Mouse (Mus musculus): ENCODE results near the gene Syt14. TPM values are rescaled to one million over a fixed set of nuclear protein-coding genes. Genes with fewer than 3 reads are reported as not detected.

The Syt14 gene
- total and polyA plus RNA-seq, 2 experiments, result under 0.01 TPM; not detected in 1

DNA sequence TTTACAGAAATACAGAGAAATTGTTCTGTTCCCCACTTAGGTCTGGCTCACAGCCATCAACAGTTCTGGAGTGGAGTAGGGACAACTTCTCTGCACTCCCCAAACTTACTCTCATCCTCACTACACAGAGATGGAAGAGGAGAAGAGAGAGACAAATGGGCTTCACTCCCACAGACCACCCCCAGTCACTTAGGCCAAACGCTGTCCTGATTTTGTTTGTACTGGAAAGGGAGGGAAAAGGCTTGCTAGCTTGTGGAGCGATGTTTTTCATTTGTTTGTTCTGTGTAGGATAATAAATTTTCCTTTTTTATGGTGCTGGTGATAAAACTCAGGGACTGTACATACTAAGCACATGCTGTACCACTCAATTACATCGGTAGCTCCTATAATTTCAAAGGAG is 134.7 kb downstream of the Syt14 start:
- no peak overlapping the region for H3K4me3 ChIP-seq (ENCODE audit: insufficient read depth, low read depth, low read length)
- no peak overlapping the region for H3K9ac ChIP-seq (ENCODE audit: low read depth, low read length)
- H3K27me3 ChIP-seq (ENCODE audit: control insufficient read depth, insufficient read depth, low read length), result no peaks in the 10 kb centered on the region
- WGBS, result 78% methylated on average over 3 of the region's 3 CpGs
- no peaks in the 10 kb centered on the region for H3K79me2 ChIP-seq (ENCODE audit: control insufficient read depth, insufficient read depth, low read length)
- TF ChIP-seq POLR2A (IDR thresholded peaks at IDR 0.05; ENCODE audit: extremely low read depth, insufficient read depth, low read length) (no peak), CTCF (IDR thresholded peaks at IDR 0.05; ENCODE audit: low read depth, low read length) (no peak)
- H3K4me1 ChIP-seq (ENCODE audit: control insufficient read depth, insufficient read depth, low read length), result no peaks in the 10 kb centered on the region
- H3K27ac ChIP-seq (replicated peaks; ENCODE audit: insufficient read depth, low read depth, low read length), result no peak overlapping the region
- DNase-seq (ENCODE audit: extremely low read depth, low read depth, low spot score), result no peak
- no peaks in the 10 kb centered on the region for H3K36me3 ChIP-seq (ENCODE audit: control insufficient read depth, insufficient read depth, low read length)

DNA sequence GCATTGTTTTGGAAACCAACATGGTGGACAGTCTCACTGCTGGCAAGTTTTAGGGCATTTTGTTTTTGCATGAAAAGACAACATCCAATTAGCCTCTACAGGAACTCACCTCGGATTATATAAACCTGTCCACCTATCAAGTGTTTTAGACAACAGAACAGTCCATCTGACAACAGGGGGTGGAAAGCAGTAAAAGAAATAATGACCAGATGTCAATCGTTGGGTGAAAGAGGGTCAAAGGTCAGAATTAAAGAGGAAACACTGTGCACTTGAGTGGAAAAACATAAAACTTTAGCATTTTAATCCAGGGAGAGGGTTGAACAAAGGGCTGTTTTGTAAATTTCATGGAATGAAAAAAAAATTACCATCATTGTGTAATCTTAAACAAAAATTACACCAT is 136.8 kb downstream of the Syt14 start:
- no peak for DNase-seq (ENCODE audit: extremely low read depth, low read depth, low spot score)
- 62% methylated on average over 2 of the region's 2 CpGs for WGBS

GRCm38 (mm10) chr1:192897218-192897617 is 138.4 kb downstream of the Syt14 start:
- H3K4me3 ChIP-seq (ENCODE audit: insufficient read depth, low read depth, low read length), result no peak overlapping the region
- 77% methylated on average over 10 of the region's 10 CpGs for WGBS
- H3K27me3 ChIP-seq (ENCODE audit: control insufficient read depth, insufficient read depth, low read length), result no peaks in the 10 kb centered on the region
- no peaks in the 10 kb centered on the region for H3K79me2 ChIP-seq (ENCODE audit: control insufficient read depth, insufficient read depth, low read length)
- no peak overlapping the region for H3K27ac ChIP-seq (replicated peaks; ENCODE audit: insufficient read depth, low read depth, low read length)
- TF ChIP-seq CTCF (IDR thresholded peaks at IDR 0.05; ENCODE audit: low read depth, low read length) (no peak), POLR2A (IDR thresholded peaks at IDR 0.05; ENCODE audit: extremely low read depth, insufficient read depth, low read length) (no peak)
- no peaks in the 10 kb centered on the region for H3K4me1 ChIP-seq (ENCODE audit: control insufficient read depth, insufficient read depth, low read length)
- H3K36me3 ChIP-seq (ENCODE audit: control insufficient read depth, insufficient read depth, low read length), result no peaks in the 10 kb centered on the region
- no peak for DNase-seq (ENCODE audit: extremely low read depth, low read depth, low spot score)
- no peak overlapping the region for H3K9ac ChIP-seq (ENCODE audit: low read depth, low read length)

More for the DNA sequence above, 136.8 kb downstream of the Syt14 start:
- TF ChIP-seq POLR2A (IDR thresholded peaks at IDR 0.05; ENCODE audit: extremely low read depth, insufficient read depth, low read length) (no peak), CTCF (IDR thresholded peaks at IDR 0.05; ENCODE audit: low read depth, low read length) (no peak)
- no peaks in the 10 kb centered on the region for H3K4me1 ChIP-seq (ENCODE audit: control insufficient read depth, insufficient read depth, low read length)
- no peaks in the 10 kb centered on the region for H3K36me3 ChIP-seq (ENCODE audit: control insufficient read depth, insufficient read depth, low read length)
- H3K27me3 ChIP-seq (ENCODE audit: control insufficient read depth, insufficient read depth, low read length), result no peaks in the 10 kb centered on the region
- no peak overlapping the region for H3K27ac ChIP-seq (replicated peaks; ENCODE audit: insufficient read depth, low read depth, low read length)
- no peak overlapping the region for H3K9ac ChIP-seq (ENCODE audit: low read depth, low read length)
- H3K79me2 ChIP-seq (ENCODE audit: control insufficient read depth, insufficient read depth, low read length), result no peaks in the 10 kb centered on the region
- no peak overlapping the region for H3K4me3 ChIP-seq (ENCODE audit: insufficient read depth, low read depth, low read length)

DNA sequence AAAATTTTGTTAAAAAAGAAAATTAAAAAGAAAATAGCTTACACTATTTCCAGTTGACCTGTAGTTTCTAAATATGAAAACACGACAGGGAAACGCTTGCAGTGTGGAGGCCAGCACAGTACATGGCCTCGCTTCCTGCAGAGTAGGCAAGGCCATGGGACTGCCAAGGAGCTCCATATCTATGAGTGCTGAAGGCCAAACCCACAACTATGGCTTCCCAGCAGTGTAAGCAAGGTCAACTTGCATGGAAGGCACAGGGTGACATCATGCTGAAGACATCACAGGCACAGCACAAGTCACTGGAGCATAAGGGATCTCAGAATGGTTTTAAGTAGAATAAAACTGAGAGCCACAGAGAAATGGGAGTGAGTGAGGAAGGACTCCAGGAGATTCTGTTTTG is 139.5 kb downstream of the Syt14 start:
- Histone ChIP-seq H3K36me3 (ENCODE audit: control insufficient read depth, insufficient read depth, low read length) (no peaks in the 10 kb centered on the region), H3K27me3 (ENCODE audit: control insufficient read depth, insufficient read depth, low read length) (no peaks in the 10 kb centered on the region), H3K79me2 (ENCODE audit: control insufficient read depth, insufficient read depth, low read length) (no peaks in the 10 kb centered on the region), H3K4me1 (ENCODE audit: control insufficient read depth, insufficient read depth, low read length) (no peaks in the 10 kb centered on the region), H3K9ac (ENCODE audit: low read depth, low read length) (no peak overlapping the region), H3K4me3 (ENCODE audit: insufficient read depth, low read depth, low read length) (no peak overlapping the region), H3K27ac (replicated peaks; ENCODE audit: insufficient read depth, low read depth, low read length) (no peak overlapping the region)
- 81% methylated on average over 3 of the region's 3 CpGs for WGBS
- TF ChIP-seq CTCF (IDR thresholded peaks at IDR 0.05; ENCODE audit: low read depth, low read length) (no peak), POLR2A (IDR thresholded peaks at IDR 0.05; ENCODE audit: extremely low read depth, insufficient read depth, low read length) (no peak)
- DNase-seq (ENCODE audit: extremely low read depth, low read depth, low spot score), result no peak

DNA sequence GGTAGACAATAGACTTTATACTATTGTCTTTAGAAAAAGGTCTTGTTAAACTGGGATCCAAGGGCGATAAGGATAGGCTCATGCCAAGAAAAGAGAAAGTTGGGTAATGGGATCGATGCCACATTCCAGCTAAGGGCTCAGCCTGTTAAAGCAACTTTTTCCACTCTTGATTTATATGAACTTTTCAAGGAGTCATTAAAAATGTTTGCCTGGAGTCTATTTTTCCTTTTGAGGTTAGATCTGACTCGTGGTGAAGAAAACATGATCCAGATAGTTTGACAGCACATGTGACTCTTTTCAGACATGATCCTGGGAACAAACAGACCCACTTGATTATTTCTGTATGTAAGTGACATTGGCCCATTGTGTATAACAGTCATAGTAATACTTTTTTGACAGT is 144.9 kb downstream of the Syt14 start:
- 84% methylated on average over 3 of the region's 3 CpGs for WGBS
- DNase-seq (ENCODE audit: extremely low read depth, low read depth, low spot score), result no peak
- no peaks in the 10 kb centered on the region for H3K27me3 ChIP-seq (ENCODE audit: control insufficient read depth, insufficient read depth, low read length)
- H3K36me3 ChIP-seq (ENCODE audit: control insufficient read depth, insufficient read depth, low read length), result no peaks in the 10 kb centered on the region
- TF ChIP-seq POLR2A (IDR thresholded peaks at IDR 0.05; ENCODE audit: extremely low read depth, insufficient read depth, low read length) (no peak), CTCF (IDR thresholded peaks at IDR 0.05; ENCODE audit: low read depth, low read length) (no peak)
- H3K27ac ChIP-seq (replicated peaks; ENCODE audit: insufficient read depth, low read depth, low read length), result no peak overlapping the region
- H3K4me1 ChIP-seq (ENCODE audit: control insufficient read depth, insufficient read depth, low read length), result no peaks in the 10 kb centered on the region
- no peaks in the 10 kb centered on the region for H3K79me2 ChIP-seq (ENCODE audit: control insufficient read depth, insufficient read depth, low read length)
- H3K4me3 ChIP-seq (ENCODE audit: insufficient read depth, low read depth, low read length), result no peak overlapping the region
- no peak overlapping the region for H3K9ac ChIP-seq (ENCODE audit: low read depth, low read length)

DNA sequence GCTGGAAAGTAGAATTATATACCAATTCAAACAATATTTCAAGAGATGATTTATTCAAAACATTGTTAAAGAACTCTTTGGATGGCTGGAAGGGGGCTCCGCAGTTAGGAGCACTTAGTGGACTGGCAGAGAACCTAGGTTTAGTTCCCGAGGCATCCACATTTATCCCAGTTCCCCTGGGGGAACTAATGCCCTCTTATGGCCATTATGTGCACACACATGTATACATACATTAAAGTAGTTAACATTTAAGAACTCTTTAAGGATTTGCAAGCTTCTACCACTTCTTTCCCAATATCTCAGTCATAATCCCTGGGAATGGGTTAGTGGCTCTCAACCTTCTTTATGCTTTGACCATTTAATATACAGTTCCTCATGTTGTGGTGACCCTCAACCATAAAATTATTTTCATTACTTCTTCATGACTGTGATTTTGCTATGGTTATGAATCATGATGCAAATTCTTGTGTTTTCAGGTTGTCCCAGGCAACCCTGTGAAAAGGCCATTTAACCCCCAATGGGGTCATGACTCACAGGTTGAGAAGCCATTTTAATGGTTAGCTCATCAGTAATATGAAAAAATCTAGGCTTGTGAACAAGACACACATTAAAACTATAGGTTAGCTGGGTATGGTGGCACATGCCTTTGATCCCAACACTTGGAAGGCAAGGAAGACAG is 152.8 kb downstream of the Syt14 start:
- 74% methylated on average over 2 of the region's 2 CpGs for WGBS
- no peak for TF ChIP-seq POLR2A (IDR thresholded peaks at IDR 0.05; ENCODE audit: extremely low read depth, insufficient read depth, low read length)
- TF ChIP-seq CTCF (IDR thresholded peaks at IDR 0.05; ENCODE audit: low read depth, low read length), result no peak

More for the DNA sequence above, 152.8 kb downstream of the Syt14 start:
- Histone ChIP-seq H3K27me3 (ENCODE audit: control insufficient read depth, insufficient read depth, low read length) (no peaks in the 10 kb centered on the region), H3K27ac (replicated peaks; ENCODE audit: insufficient read depth, low read depth, low read length) (no peak overlapping the region), H3K36me3 (ENCODE audit: control insufficient read depth, insufficient read depth, low read length) (no peaks in the 10 kb centered on the region), H3K9ac (ENCODE audit: low read depth, low read length) (no peak overlapping the region), H3K79me2 (ENCODE audit: control insufficient read depth, insufficient read depth, low read length) (no peaks in the 10 kb centered on the region), H3K4me1 (ENCODE audit: control insufficient read depth, insufficient read depth, low read length) (no peaks in the 10 kb centered on the region), H3K4me3 (ENCODE audit: insufficient read depth, low read depth, low read length) (no peak overlapping the region)
- DNase-seq (ENCODE audit: extremely low read depth, low read depth, low spot score), result no peak

All from liver, adult 2 months (tissue).